Mouse (Mus musculus) gastrocnemius, adult 18-20 months (tissue): ENCODE measurements around the gene Sh3pxd2b. TPM values are rescaled to one million over a fixed set of nuclear protein-coding genes. Genes with fewer than 3 reads are reported as not detected.

Experiments used
- DNase-seq: peaks from one replicate; pipeline ENCODE4 v3.0.0; 2021; ENCODE audit warnings: low spot score
- total RNA-seq, 2 experiments: library from RNA; stranded (reverse); gene quantifications; 2 replicates each; pipeline ENCODE4 v1.2.3; 2021

Gene Sh3pxd2b
- total RNA-seq, 2 experiments from 2014 or later = 4.2 to 4.6 TPM

GRCm38 (mm10) chr11:32425043-32425658 lies 77.5 kb downstream of the Sh3pxd2b start:
- no peak for DNase-seq

GRCm38 (mm10) chr11:32427537-32427936 lies 79.9 kb downstream of the Sh3pxd2b start:
- no peak for DNase-seq

DNA sequence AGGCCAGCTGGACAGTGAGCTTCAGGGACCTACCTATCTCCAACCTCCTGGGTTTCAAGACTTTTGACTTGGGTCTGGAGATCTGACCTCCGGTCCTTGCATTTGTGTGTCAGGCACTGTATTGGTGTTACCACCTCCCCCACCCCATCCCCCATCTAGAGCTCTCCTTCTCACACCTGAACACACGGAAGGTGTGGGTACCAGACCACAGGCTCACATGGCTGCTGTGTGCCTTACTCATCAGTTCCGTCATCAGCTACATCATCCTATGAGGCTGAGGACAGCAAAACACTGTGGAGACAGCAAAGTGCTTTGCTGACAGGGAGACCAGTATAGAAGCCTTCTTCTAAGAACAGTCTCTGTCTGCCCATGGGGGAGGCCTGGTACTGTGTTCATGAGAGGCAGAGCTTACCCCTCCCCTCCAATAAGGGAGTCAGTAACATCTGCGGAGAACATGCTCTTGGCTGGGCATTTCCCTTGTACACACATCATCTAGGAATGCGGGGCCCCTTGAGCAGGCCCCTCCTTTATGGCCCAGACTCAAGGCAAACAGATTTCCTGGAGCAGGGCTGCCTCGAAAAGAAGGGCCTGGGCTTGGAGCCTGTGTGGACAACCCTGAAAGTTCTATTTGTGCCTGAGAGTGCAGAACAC lies 87.9 kb downstream of the Sh3pxd2b start:
- DNase-seq = peak; percentile 72

DNA sequence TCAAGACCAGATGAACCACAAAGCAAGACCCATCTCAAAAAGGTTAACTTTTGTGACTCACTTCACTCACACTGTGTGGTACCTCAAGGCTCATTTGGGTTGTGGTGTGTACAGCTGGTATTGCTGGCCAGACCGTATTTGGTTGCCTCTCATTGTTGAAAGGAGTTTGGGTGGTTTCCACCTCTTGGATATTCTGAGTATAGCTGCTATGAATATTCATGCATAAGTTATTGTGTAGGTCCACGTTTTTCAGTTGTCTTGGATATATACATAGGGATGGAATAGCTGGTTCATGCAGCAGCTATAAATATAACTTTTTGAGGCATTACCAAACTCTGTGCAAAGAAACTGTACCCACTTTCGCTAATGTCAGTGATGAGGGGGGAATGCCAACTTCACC lies 95.0 kb downstream of the Sh3pxd2b start:
- no peak for DNase-seq

DNA sequence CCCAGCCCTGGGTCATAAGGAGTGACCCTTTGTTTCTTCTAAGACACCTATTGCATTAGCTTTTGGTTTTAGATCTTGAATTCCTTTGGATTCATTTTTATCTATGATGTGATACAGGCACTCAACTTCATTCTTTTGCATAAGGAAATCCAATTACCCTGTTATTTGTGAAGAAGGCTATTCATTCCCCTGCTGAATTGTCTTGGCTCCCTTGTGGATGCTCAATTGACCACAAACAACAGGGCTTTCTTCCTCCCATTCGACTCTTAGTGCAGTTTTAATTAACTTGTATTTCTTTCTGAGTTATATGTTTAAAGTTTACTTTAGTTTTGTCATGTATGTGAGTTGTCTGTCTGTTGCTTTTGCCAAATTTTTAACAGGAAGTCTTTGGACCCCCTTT lies 96.6 kb downstream of the Sh3pxd2b start:
- DNase-seq = no peak

DNA sequence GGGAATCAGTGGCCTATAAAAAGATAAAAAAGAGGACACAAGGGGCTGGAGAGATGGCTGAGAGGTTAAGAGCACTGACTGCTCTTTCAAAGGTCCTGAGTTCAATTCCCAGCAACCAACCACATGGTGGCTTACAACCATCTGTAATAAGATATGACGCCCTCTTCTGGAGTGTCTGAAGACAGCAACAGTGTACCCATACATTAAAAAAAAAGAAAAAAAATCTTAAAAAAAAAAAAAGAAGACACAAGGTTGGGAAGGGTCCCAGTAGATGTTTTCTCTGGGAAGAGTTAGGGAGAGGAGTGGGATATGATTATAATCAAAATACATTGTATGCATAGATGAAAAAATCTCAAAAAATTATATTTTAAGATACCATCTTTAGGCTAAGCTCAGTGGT lies 97.5 kb downstream of the Sh3pxd2b start:
- DNase-seq = no peak

DNA sequence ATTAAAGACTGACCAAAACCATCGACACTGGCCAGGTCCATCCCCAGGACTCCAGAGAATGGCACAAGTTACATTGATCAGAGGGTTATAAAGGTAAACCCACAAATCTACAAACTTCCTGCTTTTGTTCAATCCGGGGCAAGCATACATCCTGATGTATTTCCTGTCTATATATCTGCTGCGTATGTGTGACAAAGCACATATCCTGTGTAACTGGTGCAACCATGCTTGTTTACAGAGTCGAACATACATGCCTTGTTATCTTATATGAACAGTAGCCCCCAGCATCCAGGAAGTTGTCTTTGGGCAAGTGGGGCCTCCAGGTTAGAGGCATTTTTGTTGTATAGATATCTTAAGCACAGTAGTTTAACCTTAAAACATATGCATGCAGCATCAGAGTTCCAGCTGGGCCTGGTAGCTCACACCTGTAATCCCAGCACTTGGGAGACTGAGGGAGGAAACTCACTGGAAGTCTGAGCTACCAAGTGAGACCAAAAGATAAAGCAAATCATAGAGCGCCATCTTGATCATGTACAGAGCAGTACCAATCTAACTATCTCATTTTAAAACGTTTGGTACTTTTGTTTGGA lies 98.1 kb downstream of the Sh3pxd2b start:
- DNase-seq = no peak

DNA sequence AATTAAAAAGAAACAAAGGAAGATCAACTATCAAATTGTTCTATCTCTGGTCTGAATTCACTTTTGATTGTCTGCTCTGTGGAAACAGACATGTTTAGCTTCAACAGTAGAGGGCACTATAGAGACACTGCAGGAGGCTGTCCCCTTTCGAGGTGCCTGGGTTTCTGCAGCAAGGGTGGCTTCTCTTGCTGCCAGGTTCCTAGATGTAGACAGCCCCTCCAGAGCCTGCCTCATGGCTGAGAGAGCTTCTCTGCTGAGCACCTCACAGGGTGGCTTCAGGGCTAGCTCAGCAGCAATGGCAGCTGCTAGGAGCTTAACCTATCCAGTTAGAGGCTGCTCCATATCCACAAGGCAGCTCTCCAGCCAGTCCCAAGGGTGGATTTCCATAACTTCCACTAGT lies 102.6 kb downstream of the Sh3pxd2b start:
- peak; percentile 69 for DNase-seq

DNA sequence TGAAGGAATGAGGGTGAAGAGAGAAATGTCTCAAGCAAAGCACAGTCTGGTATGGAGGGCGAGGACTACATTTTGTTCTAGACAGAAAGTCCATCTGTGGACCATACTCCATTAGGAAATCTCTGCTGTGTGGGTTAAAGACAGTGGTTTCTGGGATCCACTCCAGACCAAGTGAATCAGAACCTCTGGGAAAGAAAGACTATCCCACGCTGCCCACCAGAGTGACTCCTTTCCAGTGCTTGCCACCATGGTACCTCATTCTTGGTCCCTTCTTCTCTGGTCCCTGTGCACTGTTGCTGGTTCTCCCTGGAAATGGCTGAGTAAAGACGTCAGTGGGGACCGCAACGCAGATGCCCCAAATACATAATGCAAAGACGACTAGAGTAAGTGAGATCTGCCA lies 103.7 kb downstream of the Sh3pxd2b start:
- DNase-seq = no peak

DNA sequence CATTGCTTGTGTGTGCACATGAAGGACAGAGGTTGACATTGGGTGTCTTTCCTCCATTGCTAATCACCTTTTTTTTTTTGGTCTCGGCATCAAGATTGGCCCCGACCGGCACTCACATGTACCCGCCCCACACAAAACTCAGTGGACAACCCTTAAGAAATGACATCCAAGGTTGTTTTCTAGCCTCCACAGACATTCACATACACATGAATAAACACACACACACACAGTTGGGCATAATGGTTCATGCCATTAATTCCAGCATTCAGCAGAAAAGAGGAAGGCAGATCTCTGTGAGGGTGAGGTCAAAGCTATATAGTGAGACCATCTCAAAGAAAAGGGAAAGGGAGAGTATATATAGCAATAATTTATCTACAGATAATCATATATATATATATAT lies 105.1 kb downstream of the Sh3pxd2b start:
- DNase-seq = no peak

DNA sequence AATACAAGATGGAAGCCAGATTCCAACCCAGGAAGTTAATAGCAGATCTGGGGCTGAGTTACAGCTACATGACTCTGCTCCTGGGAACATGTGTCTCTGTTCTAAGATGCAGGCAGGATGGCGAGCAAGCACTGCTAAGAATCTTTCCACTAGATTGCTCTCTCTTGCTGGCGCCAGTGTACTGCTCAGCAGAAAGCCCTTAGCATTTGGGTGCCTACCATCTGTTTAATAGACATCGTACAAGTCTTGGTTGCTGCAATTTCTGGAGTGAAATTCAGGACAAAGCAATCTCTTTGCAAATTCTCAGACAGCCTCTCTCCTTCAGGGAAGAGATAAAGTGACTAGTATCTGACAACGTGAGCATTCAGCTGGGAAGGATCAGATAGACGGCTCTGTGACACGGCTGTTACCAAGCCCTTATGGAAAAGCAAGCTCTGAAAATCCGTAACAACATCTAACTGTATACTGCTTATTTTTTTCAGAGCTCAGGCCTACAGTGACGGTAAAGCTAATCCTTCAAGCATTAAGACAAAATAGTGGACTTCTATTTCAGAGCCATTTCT lies 105.8 kb downstream of the Sh3pxd2b start:
- no peak for DNase-seq

DNA sequence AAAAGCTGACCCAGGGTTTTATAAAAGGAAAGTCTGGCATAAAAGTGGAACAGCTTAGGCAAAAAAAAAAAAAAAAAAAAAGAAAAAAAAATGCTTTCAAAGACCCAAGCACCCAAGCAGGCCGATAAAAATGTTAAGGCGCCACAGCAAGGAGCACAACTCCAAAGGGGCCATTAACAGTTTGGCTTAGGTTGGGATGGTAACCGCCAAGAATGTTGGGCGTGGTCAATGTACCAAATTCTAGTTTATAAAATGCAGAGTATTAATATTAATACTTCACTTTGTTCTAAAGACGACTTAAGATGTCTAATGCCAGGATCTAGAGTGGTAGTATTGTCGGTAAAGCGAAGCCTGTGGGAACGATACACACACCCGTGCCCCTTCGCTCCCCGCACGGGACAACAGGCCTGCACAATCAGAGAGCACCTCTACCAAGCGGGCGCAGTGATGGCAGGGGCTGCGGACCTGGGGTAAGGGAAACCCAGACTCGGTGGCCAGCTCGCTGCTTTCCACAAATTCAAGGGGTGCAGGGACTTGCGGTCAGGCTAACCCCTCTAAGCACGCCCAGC lies 106.7 kb downstream of the Sh3pxd2b start:
- DNase-seq = peak; percentile 55

GRCm38 (mm10) chr11:32454800-32455506 lies 107.3 kb downstream of the Sh3pxd2b start, which contains the start of gene Ubtd2:
Gene Ubtd2 (plus strand): TSS chr11:32455370.
- peak; percentile 98 for DNase-seq

GRCm38 (mm10) chr11:32455507-32456141 lies 108.0 kb downstream of the Sh3pxd2b start:
- peak; percentile 66 for DNase-seq

DNA sequence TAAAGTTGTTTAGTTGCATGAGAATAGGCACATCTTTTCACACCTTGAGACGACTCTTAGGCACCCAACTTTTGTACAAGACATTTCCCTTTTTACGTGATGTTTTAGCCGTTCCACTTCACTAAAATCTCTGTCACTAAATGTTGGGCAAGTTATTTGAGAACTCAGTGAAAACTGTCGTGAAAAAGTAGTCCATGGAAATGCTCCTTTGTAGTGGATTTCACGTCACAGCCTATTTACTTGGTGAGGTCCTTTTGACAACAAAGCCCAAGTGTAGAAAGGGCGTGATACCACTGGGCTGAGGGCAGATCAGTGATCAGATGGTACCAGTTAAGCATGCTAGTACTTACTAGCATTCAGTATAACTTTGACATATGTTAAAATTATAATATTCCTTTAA lies 108.7 kb downstream of the Sh3pxd2b start:
- DNase-seq = no peak

DNA sequence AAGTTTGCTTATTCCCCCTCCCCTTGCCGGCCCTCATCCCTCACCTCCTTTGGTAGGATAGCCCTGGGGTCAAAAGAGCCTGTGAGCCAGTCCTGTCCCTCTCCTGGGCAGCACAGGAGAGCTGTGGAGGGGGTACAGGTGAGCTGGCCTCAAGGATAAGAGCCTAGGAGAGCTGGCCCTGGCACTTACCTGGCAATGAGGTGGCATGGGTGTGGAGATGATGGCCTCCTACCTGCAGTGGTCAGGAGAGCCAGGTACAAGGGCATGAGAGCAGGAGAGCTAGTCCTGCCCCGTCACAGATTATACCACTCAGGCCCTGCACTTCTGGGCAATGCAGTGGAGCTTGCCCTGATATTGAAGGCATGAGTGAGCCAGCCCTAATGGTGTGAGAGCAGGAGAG lies 116.7 kb downstream of the Sh3pxd2b start:
- DNase-seq = no peak

DNA sequence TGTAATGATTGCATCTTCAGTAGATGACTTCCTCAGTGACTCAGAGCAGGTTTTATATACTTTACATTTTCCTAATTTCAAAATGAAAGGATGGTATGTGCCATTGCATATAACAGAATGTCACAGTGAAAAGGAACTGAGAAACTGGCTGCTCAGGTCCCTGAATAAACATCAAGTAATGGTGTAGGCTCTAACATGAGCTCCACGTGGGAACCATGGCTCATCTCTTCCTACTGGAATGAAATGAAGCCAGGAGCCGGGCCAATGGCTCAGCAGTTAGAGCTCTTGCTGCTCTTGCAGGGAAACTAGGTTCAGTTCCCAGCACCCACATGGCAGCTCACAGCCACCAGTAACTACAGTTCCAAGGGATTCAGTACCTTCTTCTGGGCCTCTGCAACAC lies 124.3 kb downstream of the Sh3pxd2b start:
- no peak for DNase-seq

- no peak for DNase-seq
Measured at GRCm38 (mm10) chr11:32474725-32475124, 127.1 kb downstream of the Sh3pxd2b start.

- DNase-seq = no peak
Measured at GRCm38 (mm10) chr11:32475487-32476236, 128.0 kb downstream of the Sh3pxd2b start.
